Mouse (Mus musculus) heart, embryonic 10.5 days (tissue): ENCODE measurements around the gene Zfp113. TPM values are rescaled to one million over a fixed set of nuclear protein-coding genes. Genes with fewer than 3 reads are reported as not detected.

Experiments used
- DNase-seq: peaks from one replicate; pipeline ENCODE4 v3.0.0-alpha.2; 2017; ENCODE audit warnings: low spot score
- H3K27ac ChIP-seq: fragments of 300-500 bp; sonication (generic); 2 replicates; pipeline ENCODE4 v1.5.1; 2016; ENCODE audit warnings: mild to moderate bottlenecking
- H3K27me3 ChIP-seq: fragments of 300-500 bp; sonication (generic); 2 replicates; pipeline ENCODE4 v1.6.1; 2016; ENCODE audit warnings: mild to moderate bottlenecking; ENCODE audit not compliant: poor library complexity, insufficient read depth, severe bottlenecking
- H3K36me3 ChIP-seq: fragments of 300-500 bp; sonication (generic); 2 replicates; pipeline ENCODE4 v1.6.1; 2016; ENCODE audit warnings: mild to moderate bottlenecking, moderate library complexity
- H3K4me1 ChIP-seq: fragments of 300-500 bp; sonication (generic); 2 replicates; pipeline ENCODE4 v1.6.1; 2016; ENCODE audit warnings: mild to moderate bottlenecking
- H3K4me3 ChIP-seq: fragments of 300-500 bp; sonication (generic); 2 replicates; pipeline ENCODE4 v1.5.1; 2016; ENCODE audit warnings: mild to moderate bottlenecking, moderate library complexity
- H3K9me3 ChIP-seq: fragments of 300-500 bp; sonication (generic); 2 replicates; pipeline ENCODE4 v1.6.1; 2016; ENCODE audit warnings: mild to moderate bottlenecking, moderate library complexity
- WGBS: fragments of 180-500 bp; shearing (Covaris S2); methylation state at CpG from one replicate; pipeline ENCODE4 v1.1.7; 2016; 5-methylcytosine and 5-hydroxymethylcytosine counted together
- polyA plus RNA-seq: library from polyadenylated mRNA; unstranded; fragments of >200 nt; fragmentation: Nextera tagmentation; extraction: Ambion mirVana; gene quantifications from 2 replicates; pipeline ENCODE4 v1.2.1, GENCODE M21; 2016

Gene Zfp113
- polyA plus RNA-seq, 1 experiment from 2014 or later, result 18.8 TPM

- Histone ChIP-seq H3K4me1 (peaks cover 16% of the 10 kb centered on the region), H3K27me3 (no peaks in the 10 kb centered on the region), H3K9me3 (no peaks in the 10 kb centered on the region), H3K4me3 (no peak overlapping the region), H3K36me3 (peaks cover 77% of the 10 kb centered on the region), H3K27ac (no peak overlapping the region; the same call in 1 of the 2 replicates)
- 83% methylated on average over 8 of the region's 8 CpGs for WGBS
- DNase-seq, result no peak
Measured at GRCm38 (mm10) chr5:138165594-138165993, 10.1 kb upstream of the Zfp113 start.

DNA sequence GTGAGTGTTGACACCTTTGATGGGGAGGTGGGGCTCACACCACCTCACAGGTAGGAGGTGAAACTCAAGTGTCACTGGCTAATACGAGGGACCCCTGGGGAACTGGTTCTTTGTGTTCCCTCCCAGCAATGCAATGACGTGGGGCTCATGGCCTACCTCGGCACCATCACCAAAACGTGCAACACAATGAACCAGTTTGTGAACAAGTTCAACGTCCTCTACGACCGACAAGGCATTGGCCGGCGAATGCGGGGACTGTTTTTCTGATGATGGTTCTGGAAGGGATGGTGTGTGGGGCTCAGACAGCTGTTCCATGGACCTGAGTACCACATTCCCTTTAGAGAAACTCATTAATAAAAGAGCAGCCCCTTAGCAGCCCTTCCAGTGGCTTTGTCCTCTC lies 8.1 kb upstream of the Zfp113 start:
- DNase-seq, result no peak
- peaks cover 11% of the 10 kb centered on the region for H3K4me1 ChIP-seq
- WGBS, result 76% methylated on average over 10 of the region's 10 CpGs
- peaks cover 64% of the 10 kb centered on the region for H3K36me3 ChIP-seq
- no peak overlapping the region for H3K4me3 ChIP-seq
- H3K27me3 ChIP-seq, result no peaks in the 10 kb centered on the region
- H3K9me3 ChIP-seq, result no peaks in the 10 kb centered on the region
- H3K27ac ChIP-seq, result no peak overlapping the region

DNA sequence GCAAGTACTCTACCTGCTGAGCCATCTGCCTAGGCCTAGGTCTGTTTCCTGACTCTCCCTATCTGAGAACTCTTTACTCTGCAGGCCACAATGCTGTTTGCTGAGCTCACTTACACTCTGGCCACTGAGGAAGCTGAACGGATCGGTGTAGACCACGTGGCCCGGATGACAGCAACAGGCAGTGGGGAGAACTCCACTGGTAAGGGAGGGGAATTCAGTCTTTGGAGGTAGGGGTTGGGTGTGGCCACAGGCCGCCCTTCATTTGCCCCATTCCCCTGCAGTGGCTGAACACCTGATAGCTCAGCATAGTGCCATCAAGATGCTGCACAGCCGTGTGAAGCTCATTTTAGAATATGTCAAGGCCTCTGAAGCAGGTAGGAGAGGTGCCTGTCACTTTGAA lies 7.5 kb upstream of the Zfp113 start:
- Histone ChIP-seq H3K4me3 (no peak overlapping the region), H3K36me3 (peaks cover 59% of the 10 kb centered on the region), H3K4me1 (peaks cover 11% of the 10 kb centered on the region), H3K27ac (no peak overlapping the region), H3K27me3 (no peaks in the 10 kb centered on the region), H3K9me3 (no peaks in the 10 kb centered on the region)
- no peak for DNase-seq
- WGBS, result 71% methylated on average over 6 of the region's 6 CpGs

- H3K4me3 ChIP-seq, result peak within 1 kb of the TSS; percentile 76
- peaks cover 39% of the 10 kb centered on the region for H3K36me3 ChIP-seq
- peak within 1 kb of the TSS; percentile 90 for H3K27ac ChIP-seq
- WGBS, result under 1% methylated on average over 42 of the region's 42 CpGs
- H3K4me1 ChIP-seq, result peaks cover 11% of the 10 kb centered on the region
- no peaks in the 10 kb centered on the region for H3K9me3 ChIP-seq
- peak; percentile 97 for DNase-seq
- no peaks in the 10 kb centered on the region for H3K27me3 ChIP-seq
Measured at GRCm38 (mm10) chr5:138160842-138161665, 5.5 kb upstream of the Zfp113 start, which contains the start of gene Cops6. Cops6 (plus strand) TSS chr5:138161071.

DNA sequence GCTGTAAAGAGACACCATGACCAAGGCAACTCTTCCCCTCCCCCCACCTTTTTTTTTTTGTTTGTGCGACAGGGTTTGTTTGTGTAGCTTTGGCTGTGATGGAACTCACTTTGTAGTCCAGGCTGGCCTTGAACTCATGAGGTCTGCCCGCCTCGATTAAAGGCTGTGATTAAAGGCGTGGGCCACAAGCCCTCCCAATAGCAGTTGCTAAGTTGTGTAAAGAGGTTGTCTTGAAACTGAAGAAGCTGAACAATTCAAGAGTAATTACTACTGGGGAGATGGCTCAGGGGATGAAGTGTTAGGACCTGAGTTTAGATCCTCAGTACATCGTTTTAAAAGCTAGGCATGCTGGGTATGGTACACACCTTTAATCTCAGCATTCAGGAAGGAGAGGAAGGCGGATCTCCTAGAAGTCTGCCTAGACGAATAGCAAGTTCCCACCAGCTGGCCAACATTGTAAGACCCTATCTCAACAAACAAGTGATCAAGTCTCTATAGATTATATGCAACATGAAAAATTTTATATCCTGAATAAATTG lies 4.7 kb upstream of the Zfp113 start:
- 73% methylated on average over 7 of the region's 7 CpGs for WGBS
- H3K27me3 ChIP-seq, result no peaks in the 10 kb centered on the region
- H3K36me3 ChIP-seq, result peaks cover 31% of the 10 kb centered on the region
- H3K4me1 ChIP-seq, result peaks cover 7% of the 10 kb centered on the region
- DNase-seq, result no peak
- H3K9me3 ChIP-seq, result no peaks in the 10 kb centered on the region
- peak overlapping the region; percentile 90 for H3K27ac ChIP-seq
- H3K4me3 ChIP-seq, result peak overlapping the region; percentile 76

DNA sequence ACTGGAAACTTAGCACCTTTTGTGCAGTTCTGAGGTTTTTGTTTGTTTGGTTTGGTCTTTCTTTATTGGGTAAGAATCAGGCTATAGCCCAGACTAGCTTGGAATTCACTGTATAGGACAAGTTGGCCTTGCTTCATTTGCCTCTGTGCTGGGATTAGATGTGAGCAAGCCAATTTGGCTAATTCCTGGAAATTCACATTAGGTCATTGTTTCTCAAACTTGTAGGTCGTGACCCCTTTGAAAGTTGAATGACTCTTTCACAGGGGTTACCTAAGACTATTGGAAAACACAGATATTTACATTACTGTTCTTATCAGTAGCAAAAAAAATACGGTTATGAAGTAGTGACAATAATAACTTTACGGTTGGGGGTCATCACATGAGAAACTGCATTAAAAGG lies 1.2 kb downstream of the Zfp113 start:
- Histone ChIP-seq H3K4me1 (no peaks in the 10 kb centered on the region), H3K27me3 (no peaks in the 10 kb centered on the region), H3K4me3 (peak overlapping the region; percentile 83), H3K27ac (peak overlapping the region; percentile 96; the same call in 1 of the 2 replicates), H3K36me3 (peaks cover 30% of the 10 kb centered on the region), H3K9me3 (no peaks in the 10 kb centered on the region)
- WGBS, result 76% methylated on average over 3 of the region's 3 CpGs
- DNase-seq, result no peak

- H3K36me3 ChIP-seq, result peaks cover 32% of the 10 kb centered on the region
- no peak for DNase-seq
- H3K9me3 ChIP-seq, result no peaks in the 10 kb centered on the region
- H3K27ac ChIP-seq, result no peak overlapping the region
- H3K4me1 ChIP-seq, result no peaks in the 10 kb centered on the region
- WGBS, result 81% methylated on average over 4 of the region's 4 CpGs
- H3K27me3 ChIP-seq, result no peaks in the 10 kb centered on the region
- no peak overlapping the region for H3K4me3 ChIP-seq
Measured at GRCm38 (mm10) chr5:138138585-138138984, 17.0 kb downstream of the Zfp113 start.

- Histone ChIP-seq H3K36me3 (peaks cover 32% of the 10 kb centered on the region), H3K4me3 (no peak overlapping the region), H3K9me3 (no peaks in the 10 kb centered on the region), H3K27me3 (no peaks in the 10 kb centered on the region), H3K27ac (no peak overlapping the region), H3K4me1 (no peaks in the 10 kb centered on the region)
- no peak for DNase-seq
- WGBS, result 60% methylated on average over 8 of the region's 8 CpGs
Measured at GRCm38 (mm10) chr5:138137935-138138549, 17.5 kb downstream of the Zfp113 start.

DNA sequence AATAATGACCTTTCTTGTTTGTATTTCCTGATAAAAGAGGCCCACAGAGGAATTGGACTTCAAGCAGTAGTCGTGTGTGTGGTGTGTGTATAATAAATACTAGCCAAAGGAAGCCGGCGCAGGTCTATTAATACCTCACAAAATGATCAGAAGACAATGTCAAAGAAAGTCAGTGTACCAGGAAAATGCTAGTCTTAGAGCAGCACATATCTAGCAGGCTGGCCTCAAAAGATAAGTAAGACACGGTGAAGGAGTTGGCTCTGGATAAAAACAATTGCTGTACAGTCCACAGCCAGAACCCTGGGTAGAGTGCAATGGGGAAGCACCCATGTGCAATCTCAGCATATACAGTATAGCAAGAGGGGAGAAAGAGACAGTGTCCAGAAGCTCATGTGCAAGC lies 18.3 kb downstream of the Zfp113 start:
- 65% methylated on average over 4 of the region's 4 CpGs for WGBS
- Histone ChIP-seq H3K27ac (no peak overlapping the region), H3K4me3 (no peak overlapping the region), H3K9me3 (no peaks in the 10 kb centered on the region), H3K4me1 (no peaks in the 10 kb centered on the region), H3K36me3 (peaks cover 34% of the 10 kb centered on the region), H3K27me3 (no peaks in the 10 kb centered on the region)
- no peak for DNase-seq

DNA sequence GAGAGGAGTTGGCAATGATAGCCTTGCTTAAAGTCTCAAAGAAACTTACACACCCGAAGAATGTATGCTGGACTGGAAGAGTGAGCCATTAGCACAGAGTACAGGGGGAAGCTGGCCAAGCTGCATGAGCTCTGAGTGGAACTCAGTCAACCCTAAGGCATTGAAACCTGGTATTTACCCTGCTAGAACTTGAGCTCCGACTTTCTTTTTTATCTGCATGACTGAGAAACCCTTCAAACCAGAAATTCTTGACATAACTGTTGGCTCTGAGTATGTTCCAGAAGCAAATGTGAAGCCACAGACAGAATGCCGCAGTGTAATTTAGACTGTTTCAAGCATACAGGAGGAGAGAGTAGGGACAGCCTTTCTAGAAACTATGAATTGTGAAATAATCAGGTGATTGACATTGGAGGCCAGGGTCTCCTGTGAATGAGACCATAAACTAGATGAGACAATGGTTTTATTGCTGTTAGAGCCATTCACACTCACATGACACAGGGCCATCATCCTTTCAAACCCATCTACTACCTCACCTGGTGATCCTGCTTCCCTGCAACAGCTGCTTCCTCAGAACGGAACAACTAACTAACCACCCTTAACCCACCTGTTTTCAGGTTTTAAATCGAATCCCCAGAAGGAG lies 23.0 kb downstream of the Zfp113 start:
- no peak for DNase-seq
- H3K27ac ChIP-seq, result no peak overlapping the region
- H3K9me3 ChIP-seq, result no peaks in the 10 kb centered on the region
- WGBS, result 87% methylated on average over 5 of the region's 5 CpGs
- H3K36me3 ChIP-seq, result peaks cover 76% of the 10 kb centered on the region
- H3K27me3 ChIP-seq, result no peaks in the 10 kb centered on the region
- no peak overlapping the region for H3K4me3 ChIP-seq
- no peaks in the 10 kb centered on the region for H3K4me1 ChIP-seq

DNA sequence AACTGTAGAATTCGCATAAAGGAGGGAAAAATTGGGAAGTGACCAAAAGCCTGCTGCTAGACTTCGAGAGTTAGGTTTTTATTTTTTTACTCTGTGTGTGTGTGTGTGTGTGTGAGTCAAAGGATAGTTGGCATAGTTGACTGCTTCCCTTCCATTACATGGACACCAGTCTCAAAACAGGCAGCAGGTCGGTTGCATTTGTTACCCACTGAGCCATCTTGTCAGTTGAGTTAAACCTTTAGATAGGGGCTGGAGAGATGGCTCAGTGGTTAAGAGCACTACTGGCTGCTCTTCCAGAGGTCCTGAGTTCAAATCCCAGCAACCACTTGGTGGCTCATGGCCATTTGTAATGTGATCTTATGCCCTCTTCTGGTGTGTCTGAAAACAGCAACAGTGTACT lies 37.5 kb downstream of the Zfp113 start:
- H3K27me3 ChIP-seq, result no peaks in the 10 kb centered on the region
- peaks cover 11% of the 10 kb centered on the region for H3K4me1 ChIP-seq
- WGBS, result 90% methylated on average over 3 of the region's 3 CpGs
- H3K27ac ChIP-seq, result peak overlapping the region; percentile 95; the same call in 1 of the 2 replicates
- peaks cover 27% of the 10 kb centered on the region for H3K36me3 ChIP-seq
- DNase-seq, result no peak
- H3K9me3 ChIP-seq, result no peaks in the 10 kb centered on the region
- peak overlapping the region; percentile 78 for H3K4me3 ChIP-seq

GRCm38 (mm10) chr5:138117199-138118015 lies 38.1 kb downstream of the Zfp113 start:
- peaks cover 11% of the 10 kb centered on the region for H3K4me1 ChIP-seq
- no peak for DNase-seq
- H3K27ac ChIP-seq, result peak overlapping the region; percentile 95
- H3K9me3 ChIP-seq, result no peaks in the 10 kb centered on the region
- peak overlapping the region; percentile 78 for H3K4me3 ChIP-seq
- 11% methylated on average over 16 of the region's 16 CpGs for WGBS
- H3K27me3 ChIP-seq, result no peaks in the 10 kb centered on the region
- H3K36me3 ChIP-seq, result peaks cover 22% of the 10 kb centered on the region
